Mouse (Mus musculus): ENCODE measurements around the gene Zdhhc16.

The Zdhhc16 gene

DNA sequence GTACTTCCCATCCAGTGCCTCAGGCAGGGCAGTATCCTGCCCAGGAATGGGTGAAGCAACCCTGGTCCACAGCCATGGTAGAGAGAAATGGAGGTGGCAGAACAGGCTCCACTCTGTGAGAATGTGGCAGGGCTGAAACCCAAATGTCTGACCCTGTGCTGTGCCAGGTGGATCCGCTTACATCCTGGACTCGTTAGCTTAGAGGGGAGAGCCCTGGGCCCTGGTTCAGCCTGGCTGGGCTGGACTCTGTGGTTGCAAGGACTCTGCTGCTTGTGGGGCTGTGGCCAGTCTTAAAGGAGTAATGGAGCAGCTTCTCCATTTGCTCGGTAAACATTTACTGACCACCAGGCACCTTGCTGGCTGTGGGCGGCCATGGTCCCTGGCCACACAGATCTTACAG lies 53.9 kb downstream of the Zdhhc16 start:
- no peak for DNase-seq (ENCODE audit: low spot score in 2 of 2)

DNA sequence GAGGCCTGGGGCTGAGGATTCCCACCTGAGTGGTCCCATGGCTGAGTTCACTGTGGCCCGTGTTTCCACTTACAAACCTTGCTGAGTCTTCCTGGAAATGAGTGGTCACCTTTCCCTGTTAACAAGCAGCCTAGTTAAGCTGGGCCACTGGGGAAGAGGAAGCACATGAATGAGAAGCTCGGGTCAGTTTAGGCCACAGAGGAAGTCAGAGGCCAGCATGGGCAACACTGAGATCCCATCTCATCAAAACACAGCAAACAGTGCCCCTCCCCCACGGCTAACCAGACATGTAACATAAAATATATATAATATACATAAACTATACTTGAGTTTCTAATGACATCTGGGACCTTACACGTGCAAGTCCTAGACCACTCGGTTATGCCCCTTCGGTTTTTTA lies 56.5 kb downstream of the Zdhhc16 start:
- DNase-seq (ENCODE audit: low spot score in 2 of 2), result no peak

DNA sequence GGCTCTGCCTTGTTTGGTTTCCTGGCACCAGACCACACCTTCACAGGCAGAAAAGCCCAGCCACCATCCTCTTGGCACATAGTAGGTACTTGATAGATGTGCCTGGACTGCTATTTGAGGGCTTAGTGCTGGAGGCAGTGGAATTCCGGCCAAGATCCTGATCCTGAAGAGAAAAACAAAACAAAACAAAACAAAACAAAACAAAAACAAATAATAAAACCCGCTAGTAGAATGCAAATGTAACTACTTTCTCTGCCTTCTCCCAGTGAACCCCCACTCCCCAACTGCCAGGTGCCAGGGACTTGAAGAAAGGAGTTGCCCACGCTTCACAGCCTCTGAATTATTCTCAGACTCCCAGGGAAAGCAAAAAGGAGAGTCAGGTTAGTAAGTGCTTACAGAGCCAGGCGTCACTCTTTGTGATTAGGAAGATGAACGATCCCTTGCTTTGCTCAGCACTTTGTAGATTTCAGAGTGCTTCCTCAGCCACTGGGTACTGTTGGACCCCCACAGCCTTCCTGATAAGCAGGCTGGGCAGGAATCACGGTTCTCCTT lies 58.7 kb downstream of the Zdhhc16 start:
- DNase-seq (ENCODE audit: low spot score in 2 of 2), result no peak

DNA sequence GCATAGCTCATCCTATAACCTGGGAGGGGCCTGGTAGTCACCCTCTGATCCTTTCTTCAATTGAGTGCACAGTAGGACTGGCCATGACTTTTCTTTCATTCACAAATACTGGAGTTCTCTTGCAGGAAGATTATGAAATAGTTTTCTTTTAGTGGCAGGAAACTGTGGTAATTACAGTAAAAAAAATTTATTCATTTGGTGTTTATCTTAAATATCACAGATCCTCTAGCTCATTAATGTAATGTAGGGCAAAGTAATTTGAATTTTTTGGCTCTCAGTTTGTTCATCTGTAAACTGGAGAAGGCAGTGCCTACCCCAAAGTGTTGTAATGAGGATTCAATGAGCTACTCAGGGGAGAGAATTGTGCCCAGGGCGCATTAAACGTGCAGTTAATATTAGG lies 59.7 kb downstream of the Zdhhc16 start:
- no peak for DNase-seq (ENCODE audit: low spot score in 2 of 2)

DNA sequence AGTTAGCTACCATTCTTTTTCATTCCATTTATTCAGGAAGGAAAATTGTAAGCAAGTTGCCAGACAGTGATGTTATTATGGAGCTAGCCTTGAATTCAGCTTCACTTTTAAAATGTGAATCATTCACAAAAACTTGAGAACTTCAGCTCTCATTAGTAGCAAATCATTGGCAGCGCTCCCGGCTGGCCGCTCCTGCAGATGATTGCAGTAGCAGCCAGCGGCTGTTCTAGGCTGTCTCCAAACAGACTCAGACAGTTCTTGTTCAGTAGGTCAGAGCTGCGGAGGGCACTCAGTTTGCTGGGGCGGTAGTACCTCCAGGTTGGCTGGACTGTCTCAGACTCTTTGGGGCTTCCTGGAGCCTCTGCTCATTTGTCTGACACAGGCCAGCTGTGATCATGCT lies 60.2 kb downstream of the Zdhhc16 start:
- peak; percentile 76 to 85 for DNase-seq (ENCODE audit: low spot score in 2 of 2)
